Mouse (Mus musculus) embryonic facial prominence, embryonic 12.5 days (tissue): ENCODE measurements around the gene Ccnt1. TPM values are rescaled to one million over a fixed set of nuclear protein-coding genes. Genes with fewer than 3 reads are reported as not detected.

Source experiments
- ATAC-seq: fragments of 200-750 bp; cut with Nextera tagmentation; 2 replicates; pipeline ENCODE4 v1.8.0; 2017; ENCODE audit not compliant: insufficient number of reproducible peaks, insufficient read depth, low FRiP score, low TSS enrichment
- H3K27ac ChIP-seq: fragments of 300-500 bp; sonication (generic); 2 replicates; pipeline ENCODE4 v1.5.1; 2016; ENCODE audit warnings: mild to moderate bottlenecking
- H3K27me3 ChIP-seq: fragments of 300-500 bp; sonication (generic); 2 replicates; pipeline ENCODE4 v1.6.1; 2016; ENCODE audit warnings: mild to moderate bottlenecking, moderate library complexity
- H3K36me3 ChIP-seq: fragments of 300-500 bp; sonication (generic); 2 replicates; pipeline ENCODE4 v1.6.1; 2016; ENCODE audit warnings: mild to moderate bottlenecking
- H3K4me1 ChIP-seq: fragments of 300-500 bp; sonication (generic); 2 replicates; pipeline ENCODE4 v1.6.1; 2016
- H3K4me2 ChIP-seq: fragments of 300-500 bp; sonication (generic); replicated peaks from 2 replicates; pipeline ENCODE4 v1.6.1; 2016; ENCODE audit warnings: mild to moderate bottlenecking, moderate library complexity
- H3K4me3 ChIP-seq: fragments of 300-500 bp; sonication (generic); 2 replicates; pipeline ENCODE4 v1.5.1; 2016; ENCODE audit warnings: mild to moderate bottlenecking
- H3K9ac ChIP-seq: fragments of 300-500 bp; sonication (generic); 2 replicates; pipeline ENCODE4 v1.6.1; 2016; ENCODE audit warnings: mild to moderate bottlenecking, moderate library complexity
- H3K9me3 ChIP-seq: fragments of 300-500 bp; sonication (generic); 2 replicates; pipeline ENCODE4 v1.6.1; 2016; ENCODE audit warnings: mild to moderate bottlenecking, moderate library complexity
- WGBS: fragments of 180-500 bp; shearing (Covaris S2); methylation state at CpG from one replicate; pipeline ENCODE4 v1.1.7; 2016; 5-methylcytosine and 5-hydroxymethylcytosine counted together
- polyA plus RNA-seq: library from polyadenylated mRNA; unstranded; fragments of >200 nt; fragmentation: Nextera tagmentation; extraction: Ambion mirVana; gene quantifications from 2 replicates; pipeline ENCODE4 v1.2.1, GENCODE M21; 2016

The Ccnt1 gene
- 58.0 and 58.9 TPM in 2 replicates for polyA plus RNA-seq

DNA sequence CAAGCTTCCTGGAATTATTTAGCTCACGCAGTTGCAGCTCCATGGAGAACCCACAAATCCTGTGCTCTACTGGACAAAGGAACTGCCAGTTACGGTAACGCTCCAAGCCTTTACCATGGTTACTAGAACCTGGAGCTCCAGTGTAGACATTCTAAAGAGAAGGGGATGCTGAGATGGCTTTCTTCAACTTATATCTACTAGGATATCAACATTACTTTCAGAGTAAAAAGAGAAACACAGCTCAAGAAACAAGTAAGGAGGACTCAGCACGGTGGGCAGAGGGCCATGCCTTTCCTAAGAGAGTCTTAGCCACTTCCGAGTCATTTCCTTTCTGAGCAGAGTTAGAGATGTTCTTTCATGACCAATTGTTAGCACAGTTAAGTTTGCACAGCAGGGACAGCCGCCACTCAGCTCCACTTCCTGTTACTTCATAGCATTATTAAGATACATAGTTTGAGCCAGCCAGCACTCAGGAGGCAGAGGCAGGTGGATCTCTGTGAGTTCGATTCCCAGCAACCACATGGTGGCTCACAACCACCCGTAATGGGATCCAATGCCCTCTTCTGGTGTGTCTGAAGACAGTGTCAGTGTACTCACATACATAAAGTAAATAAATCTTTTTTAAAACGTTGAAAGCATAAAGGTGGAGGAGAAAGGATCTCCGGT, at the start of gene Ccnt1, which contains the start of gene 4930415O20Rik:
Gene Ccnt1, minus strand, starts transcription at position 51 of the 666 bp plus-strand sequence.
Gene 4930415O20Rik, plus strand, starts transcription at position 132 of the 666 bp plus-strand sequence.
- no peak within 1 kb of the TSS for H3K9ac ChIP-seq
- no peak within 1 kb of the TSS for H3K4me3 ChIP-seq
- ATAC-seq: no peak
- no peaks in the 10 kb centered on the region for H3K9me3 ChIP-seq
- no peak within 1 kb of the TSS for H3K27ac ChIP-seq
- H3K4me2 ChIP-seq: no peak within 1 kb of the TSS
- H3K36me3 ChIP-seq: no peaks in the 10 kb centered on the region
- H3K4me1 ChIP-seq: peaks cover 12% of the 10 kb centered on the region
- H3K27me3 ChIP-seq: no peaks in the 10 kb centered on the region
- 85% methylated on average over 10 of the region's 10 CpGs for WGBS

DNA sequence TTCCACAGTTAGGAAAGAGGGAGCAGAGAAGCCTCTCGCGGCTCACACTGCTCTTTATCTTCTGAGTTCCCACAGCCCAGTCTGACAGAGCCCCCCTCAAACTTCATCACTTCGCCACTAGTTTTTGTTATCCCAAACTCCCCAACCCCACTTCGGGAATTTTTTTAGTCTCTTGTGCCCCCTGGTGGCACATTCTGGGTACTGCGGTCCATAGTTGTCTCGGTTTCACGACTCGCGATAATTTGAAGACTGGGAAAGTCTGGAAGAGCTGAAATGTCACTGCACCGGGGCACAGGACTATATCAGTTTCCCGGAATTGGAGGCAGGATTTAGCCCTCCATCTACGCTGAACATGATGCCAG, 46.4 kb upstream of the Ccnt1 start:
- no peaks in the 10 kb centered on the region for H3K36me3 ChIP-seq
- no peak overlapping the region for H3K27ac ChIP-seq
- H3K4me2 ChIP-seq: peak overlapping the region; percentile 26
- H3K4me3 ChIP-seq: no peak overlapping the region
- ATAC-seq: no peak
- under 1% methylated on average over 12 of the region's 12 CpGs for WGBS
- peaks cover 12% of the 10 kb centered on the region; the same call in 1 of the 2 replicates for H3K4me1 ChIP-seq
- H3K9ac ChIP-seq: no peak overlapping the region
- no peaks in the 10 kb centered on the region for H3K9me3 ChIP-seq
- H3K27me3 ChIP-seq: peaks cover 4% of the 10 kb centered on the region; the same call in 1 of the 2 replicates

DNA sequence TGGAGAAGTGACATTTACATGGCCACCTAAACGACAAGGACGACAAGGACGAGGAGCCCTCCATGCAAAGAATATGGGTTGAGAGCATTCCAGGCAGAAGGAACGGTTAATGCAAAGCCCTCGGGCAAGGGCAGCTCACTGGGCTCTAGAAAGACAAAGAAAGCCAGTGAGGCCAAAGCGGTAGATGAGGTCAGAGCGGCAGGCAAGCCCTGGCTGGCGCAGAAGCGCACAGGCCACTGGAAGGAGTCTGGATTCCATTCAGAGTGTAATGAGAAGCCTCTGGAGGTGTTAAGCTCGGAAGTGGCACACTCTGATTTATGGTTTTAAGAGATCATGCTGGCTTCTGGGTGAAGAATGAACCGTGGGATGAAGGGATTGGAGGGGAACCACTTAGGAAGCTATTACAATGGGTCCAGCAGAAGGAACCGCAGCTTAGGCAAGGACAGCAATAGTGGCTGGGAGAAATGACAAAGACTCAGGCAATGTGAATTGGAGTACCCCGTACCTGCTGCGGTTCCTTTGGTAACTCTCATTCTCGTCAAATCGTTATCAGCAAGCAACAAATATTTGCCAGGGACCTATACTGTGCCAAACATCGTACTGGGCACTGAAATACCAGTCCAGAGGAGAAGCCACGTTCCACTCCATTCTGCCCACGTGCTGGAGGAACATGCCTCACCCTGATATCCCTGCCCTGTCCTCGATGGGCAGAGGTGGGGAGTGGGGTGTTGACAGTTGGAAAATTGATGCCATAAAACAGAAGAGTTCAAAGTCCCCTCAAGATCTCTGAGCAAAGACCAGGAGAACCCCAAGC, 45.8 kb upstream of the Ccnt1 start:
- Histone ChIP-seq H3K9ac (no peak overlapping the region), H3K27ac (no peak overlapping the region), H3K4me2 (peak overlapping the region; percentile 26), H3K4me3 (no peak overlapping the region), H3K27me3 (peaks cover 4% of the 10 kb centered on the region; the same call in 1 of the 2 replicates), H3K36me3 (no peaks in the 10 kb centered on the region), H3K9me3 (no peaks in the 10 kb centered on the region), H3K4me1 (peaks cover 12% of the 10 kb centered on the region; the same call in 1 of the 2 replicates)
- ATAC-seq: no peak
- WGBS: 29% methylated on average over 20 of the region's 20 CpGs

DNA sequence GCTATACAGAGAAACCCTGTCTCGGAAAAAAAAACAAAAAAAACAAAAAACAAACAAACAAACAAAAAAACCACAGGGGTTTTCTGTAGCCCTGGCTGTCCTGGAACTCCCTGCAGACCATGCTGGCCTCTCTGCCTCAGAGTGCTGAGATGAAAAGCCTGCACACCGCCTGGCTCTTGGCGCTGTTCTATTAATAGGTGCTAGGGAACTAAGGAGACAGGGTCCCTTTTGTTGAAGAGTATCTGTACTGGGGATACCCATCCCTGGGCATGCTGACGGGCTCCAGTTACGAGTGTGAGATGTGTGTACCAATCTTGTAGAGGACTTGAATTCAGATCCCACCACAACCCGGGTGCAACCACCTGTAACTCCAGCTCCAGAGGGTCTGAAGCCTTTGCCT, 45.0 kb upstream of the Ccnt1 start:
- H3K9me3 ChIP-seq: no peaks in the 10 kb centered on the region
- ATAC-seq: no peak
- H3K27ac ChIP-seq: no peak overlapping the region
- peaks cover 4% of the 10 kb centered on the region; the same call in 1 of the 2 replicates for H3K27me3 ChIP-seq
- 65% methylated on average over 6 of the region's 6 CpGs for WGBS
- no peak overlapping the region for H3K4me3 ChIP-seq
- H3K9ac ChIP-seq: no peak overlapping the region
- no peaks in the 10 kb centered on the region for H3K36me3 ChIP-seq
- no peak overlapping the region for H3K4me2 ChIP-seq
- peaks cover 12% of the 10 kb centered on the region; the same call in 1 of the 2 replicates for H3K4me1 ChIP-seq

DNA sequence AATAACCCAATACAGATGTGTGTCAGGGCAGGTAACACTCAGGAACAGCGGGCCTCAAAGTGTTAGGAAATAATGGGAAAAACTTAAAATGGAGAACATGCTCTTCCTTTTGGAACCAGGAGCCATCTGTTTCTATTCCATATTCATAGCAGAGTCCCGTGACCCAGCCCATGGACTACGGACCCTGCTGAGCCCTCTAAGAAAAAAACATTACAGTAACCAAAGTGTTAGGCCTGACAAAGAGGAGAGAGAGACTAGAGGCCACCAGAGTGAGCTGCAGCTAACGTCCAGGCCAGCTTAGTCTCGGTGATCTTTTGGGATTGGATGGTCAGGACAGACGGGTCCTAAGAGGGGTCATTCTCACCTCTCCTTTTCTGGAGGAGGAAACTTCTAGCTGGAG, 44.2 kb upstream of the Ccnt1 start:
- Histone ChIP-seq H3K9me3 (no peaks in the 10 kb centered on the region), H3K27me3 (peaks cover 4% of the 10 kb centered on the region; the same call in 1 of the 2 replicates), H3K27ac (peak overlapping the region; percentile 36; the same call in 1 of the 2 replicates), H3K4me2 (no peak overlapping the region), H3K9ac (no peak overlapping the region), H3K4me3 (no peak overlapping the region), H3K36me3 (no peaks in the 10 kb centered on the region), H3K4me1 (peaks cover 12% of the 10 kb centered on the region; the same call in 1 of the 2 replicates)
- WGBS: 45% methylated on average over 6 of the region's 6 CpGs
- no peak for ATAC-seq

DNA sequence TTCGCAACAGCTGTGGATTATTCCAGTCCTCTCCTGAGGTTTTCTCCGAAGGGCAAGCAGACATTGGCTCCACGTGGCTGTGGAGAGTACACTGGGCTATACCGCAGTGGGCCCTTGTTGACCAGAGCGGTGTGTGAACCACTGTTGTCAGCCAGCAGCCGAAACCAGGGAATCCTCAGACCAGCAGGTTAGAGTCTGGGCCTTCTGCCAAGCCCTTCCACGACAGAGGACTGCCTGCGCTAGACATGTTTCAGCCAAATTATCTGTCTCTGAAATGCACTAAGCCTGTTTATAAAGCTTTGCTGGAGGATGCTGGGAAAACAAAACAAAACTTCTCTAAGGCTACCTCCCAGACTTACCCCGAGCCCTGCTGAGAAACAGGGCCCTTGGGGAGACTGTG, 43.8 kb upstream of the Ccnt1 start:
- WGBS: 45% methylated on average over 9 of the region's 9 CpGs
- Histone ChIP-seq H3K9me3 (no peaks in the 10 kb centered on the region), H3K4me2 (no peak overlapping the region), H3K9ac (no peak overlapping the region), H3K36me3 (no peaks in the 10 kb centered on the region), H3K27ac (peak overlapping the region; percentile 36; the same call in 1 of the 2 replicates), H3K4me3 (no peak overlapping the region), H3K4me1 (peaks cover 12% of the 10 kb centered on the region; the same call in 1 of the 2 replicates), H3K27me3 (peaks cover 4% of the 10 kb centered on the region; the same call in 1 of the 2 replicates)
- ATAC-seq: no peak; the same call in 1 of the 2 replicates

DNA sequence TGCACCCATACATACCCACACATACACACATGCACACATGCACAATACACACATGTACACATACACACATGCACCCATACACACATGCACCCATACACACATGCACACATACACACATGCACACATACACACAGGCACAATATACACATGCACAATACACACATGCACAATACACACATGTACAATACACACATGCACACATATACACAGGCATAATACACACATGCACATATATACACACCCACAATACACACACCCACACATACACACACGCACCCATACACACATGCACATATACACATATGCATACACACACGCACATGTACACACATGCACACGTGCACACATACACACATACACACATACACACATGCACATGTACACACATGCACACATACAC, 41.5 kb upstream of the Ccnt1 start:
- Histone ChIP-seq H3K4me2 (no peak overlapping the region), H3K4me3 (no peak overlapping the region), H3K9ac (no peak overlapping the region), H3K9me3 (no peaks in the 10 kb centered on the region), H3K27ac (no peak overlapping the region), H3K4me1 (peaks cover 27% of the 10 kb centered on the region), H3K36me3 (no peaks in the 10 kb centered on the region), H3K27me3 (peaks cover 4% of the 10 kb centered on the region; the same call in 1 of the 2 replicates)
- no peak for ATAC-seq
- WGBS: 95% methylated on average over 3 of the region's 3 CpGs

DNA sequence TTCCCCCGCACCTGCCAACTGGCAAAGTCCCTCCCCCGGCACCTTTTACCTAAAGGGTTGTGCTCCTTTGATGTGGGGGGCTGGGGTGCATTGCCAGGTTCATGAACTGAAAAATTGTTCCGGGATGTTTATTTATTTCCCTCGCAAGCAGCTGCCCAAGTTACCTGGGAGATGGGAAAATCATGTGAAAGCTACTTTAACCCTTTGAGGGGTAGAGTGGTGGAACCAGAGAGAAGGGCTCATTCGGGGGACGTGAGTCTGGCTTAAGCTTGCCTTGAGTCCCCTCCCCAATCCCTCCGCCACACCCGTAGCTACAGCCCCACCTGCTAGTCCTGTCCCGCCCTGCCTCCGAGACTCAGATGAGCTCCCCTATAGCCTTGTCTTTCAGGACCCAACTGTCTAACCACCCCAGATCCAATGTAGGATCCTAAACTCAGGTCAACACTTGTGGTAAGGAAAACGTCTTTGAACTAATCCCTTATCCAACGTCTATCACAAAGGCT, 39.5 kb upstream of the Ccnt1 start:
- Histone ChIP-seq H3K27me3 (no peaks in the 10 kb centered on the region), H3K9me3 (no peaks in the 10 kb centered on the region), H3K9ac (peak overlapping the region; percentile 94), H3K36me3 (no peaks in the 10 kb centered on the region), H3K27ac (peak overlapping the region; percentile 77), H3K4me2 (peak overlapping the region; percentile 96), H3K4me1 (peaks cover 31% of the 10 kb centered on the region), H3K4me3 (peak overlapping the region; percentile 71)
- ATAC-seq: no peak
- WGBS: 2% methylated on average over 12 of the region's 12 CpGs

DNA sequence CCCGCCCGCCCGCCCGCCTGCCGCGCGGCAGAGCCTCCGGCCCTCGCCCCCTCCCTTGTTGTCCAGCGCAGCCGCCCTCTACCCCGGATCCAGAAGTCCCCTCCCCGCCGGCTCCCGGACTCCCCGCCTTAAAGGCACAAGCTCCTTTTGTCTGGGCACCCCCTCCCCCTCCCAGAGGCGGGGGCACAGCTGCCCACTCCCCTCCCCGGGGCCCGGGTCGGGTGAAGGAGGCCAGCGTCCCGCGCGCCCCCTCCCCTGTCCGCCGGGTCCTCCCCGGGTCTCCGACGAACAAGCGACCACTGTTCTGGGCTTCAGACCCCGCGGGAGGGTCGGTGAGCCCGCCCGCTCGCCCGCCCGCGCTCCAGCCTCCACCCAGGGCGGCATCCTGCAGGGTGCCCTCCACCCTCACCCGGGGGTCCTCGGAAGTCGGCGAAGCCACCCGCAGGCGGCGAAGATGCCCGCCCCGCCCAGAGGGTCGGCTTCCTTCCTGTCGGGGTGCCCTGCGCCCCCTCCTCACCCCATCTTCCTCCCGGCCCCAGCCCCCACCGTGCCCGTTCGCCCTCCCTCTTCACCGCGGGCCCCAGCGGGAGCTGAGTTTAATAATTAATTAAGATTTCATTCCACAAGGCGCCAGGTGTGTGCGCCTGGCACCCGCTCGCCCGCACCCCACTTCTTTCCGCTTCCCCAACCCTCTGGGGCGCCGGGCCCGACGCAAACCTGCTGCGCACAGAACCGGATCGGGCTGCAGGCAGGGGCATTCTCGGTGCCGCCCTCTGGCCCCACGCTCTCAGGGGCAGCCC, 38.8 kb upstream of the Ccnt1 start, which contains the start of gene Adcy6:
Gene Adcy6, minus strand, starts transcription at position 746 of the 800 bp plus-strand sequence.
- Histone ChIP-seq H3K27me3 (no peaks in the 10 kb centered on the region), H3K9me3 (no peaks in the 10 kb centered on the region), H3K9ac (peak within 1 kb of the TSS; percentile 94), H3K27ac (peak within 1 kb of the TSS; percentile 77), H3K36me3 (peaks cover 2% of the 10 kb centered on the region; the same call in 1 of the 2 replicates), H3K4me3 (peak within 1 kb of the TSS; percentile 71), H3K4me1 (peaks cover 27% of the 10 kb centered on the region), H3K4me2 (peak within 1 kb of the TSS; percentile 96)
- WGBS: under 1% methylated on average over 55 of the region's 75 CpGs
- peak; percentile 79 for ATAC-seq

DNA sequence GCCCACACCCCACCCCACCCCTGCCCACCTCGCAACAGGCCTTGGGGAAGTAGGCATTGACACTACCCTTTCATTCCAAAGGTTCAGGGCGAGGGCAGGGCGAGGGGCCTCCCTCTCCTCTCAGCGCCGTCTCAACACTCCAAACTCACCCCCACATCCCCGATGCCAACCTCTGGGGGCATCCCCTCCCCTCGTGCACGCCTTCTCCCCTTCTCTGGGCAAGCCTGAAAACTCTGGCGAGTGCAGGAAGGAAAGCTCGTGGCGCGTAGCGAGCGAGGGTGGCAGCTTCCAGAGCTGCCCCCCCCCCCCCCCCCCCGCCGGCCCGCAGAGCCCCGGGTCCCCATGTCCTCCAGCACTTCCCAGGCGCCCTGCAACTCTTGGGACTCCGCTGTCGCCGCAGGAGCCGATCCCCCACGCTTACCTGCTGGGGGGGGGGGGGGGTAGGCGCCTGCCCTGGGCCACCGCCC, 38.1 kb upstream of the Ccnt1 start:
- peak overlapping the region; percentile 96 for H3K4me2 ChIP-seq
- H3K27ac ChIP-seq: peak overlapping the region; percentile 77
- H3K27me3 ChIP-seq: no peaks in the 10 kb centered on the region
- H3K9ac ChIP-seq: peak overlapping the region; percentile 94
- H3K4me3 ChIP-seq: peak overlapping the region; percentile 71
- peaks cover 25% of the 10 kb centered on the region for H3K4me1 ChIP-seq
- ATAC-seq: peak; percentile 52; the same call in 1 of the 2 replicates
- no peaks in the 10 kb centered on the region for H3K9me3 ChIP-seq
- H3K36me3 ChIP-seq: peaks cover 9% of the 10 kb centered on the region
- 1% methylated on average over 15 of the region's 26 CpGs for WGBS
